Mouse (Mus musculus) adrenal gland, postnatal 14 days (tissue): ENCODE measurements at regions not wholly inside any gene's neighbourhood (a gene's known extent, or its start where the extent isn't known, plus 50 kb on each side); places are given as distances from the start of the nearest gene placed in this dataset.

ENCODE experiments used
- DNase-seq: peaks from one replicate; pipeline ENCODE4 v3.0.0; 2021; ENCODE audit warnings: mixed read lengths

- no peak for DNase-seq
Observed at GRCm38 (mm10) chr10:37079535-37079934, 59.2 kb downstream of the Marcks start.

GRCm38 (mm10) chr10:37078439-37078838 is 60.3 kb downstream of the Marcks start:
- DNase-seq, result peak; percentile 88

DNA sequence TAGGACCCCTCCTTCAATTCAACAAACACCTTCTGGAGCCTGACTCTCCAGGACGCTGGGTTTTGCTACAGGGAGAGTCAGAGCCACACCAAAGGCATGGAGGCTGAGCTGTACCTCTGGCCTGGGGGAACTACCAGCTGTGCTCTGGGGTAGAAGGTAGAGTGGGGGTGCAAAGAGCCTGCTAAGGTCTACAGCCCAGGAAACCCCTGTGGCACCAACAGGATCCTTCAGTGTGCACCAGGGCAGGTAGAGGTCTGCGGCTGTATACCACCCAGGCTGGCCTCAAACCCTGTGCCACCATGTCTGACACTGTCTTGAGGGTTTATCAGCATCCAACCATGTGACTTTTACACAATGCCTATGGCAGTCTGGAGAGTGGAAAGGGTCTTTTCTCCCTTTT is 61.0 kb downstream of the Marcks start:
- no peak for DNase-seq

DNA sequence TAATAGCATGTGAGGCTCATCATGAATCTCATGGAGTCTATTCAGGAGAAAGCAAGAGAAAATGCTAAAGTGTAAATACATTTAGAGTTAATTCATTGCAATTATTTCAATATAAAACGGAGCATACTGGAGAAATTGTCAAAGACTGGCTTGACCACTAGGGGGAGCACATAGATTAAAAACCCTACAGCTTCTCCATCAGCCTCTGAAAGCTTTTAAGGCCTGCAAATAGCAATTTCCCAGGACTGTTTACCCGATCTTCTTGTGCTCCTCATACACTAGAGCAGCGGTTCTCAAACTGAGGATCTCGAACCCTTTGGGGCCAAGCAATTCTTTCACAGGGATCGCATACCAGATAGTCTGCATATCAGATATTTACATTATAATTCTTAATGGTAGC is 65.9 kb downstream of the Marcks start:
- peak; percentile 65 for DNase-seq

GRCm38 (mm10) chr10:37072061-37072460 is 66.7 kb downstream of the Marcks start:
- no peak for DNase-seq

DNA sequence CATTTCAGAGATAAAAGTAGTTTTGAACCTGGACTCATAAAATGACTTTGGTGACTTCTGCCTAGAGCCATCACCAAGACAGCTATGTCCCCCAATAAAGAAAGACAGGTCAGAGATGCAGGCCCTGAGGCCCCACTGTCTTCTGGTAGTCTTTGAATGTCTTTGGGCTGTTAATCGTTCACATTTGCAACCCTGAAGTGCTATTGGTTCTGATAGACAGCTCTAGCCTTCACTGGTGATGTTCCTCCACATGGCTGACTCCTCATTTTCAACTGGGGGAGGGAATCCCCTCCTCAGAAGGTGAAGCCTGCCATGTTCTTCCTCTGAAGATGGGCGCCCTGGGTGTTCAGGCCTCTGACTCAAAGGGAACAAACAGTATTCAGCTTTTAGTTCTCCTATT is 67.3 kb downstream of the Marcks start:
- no peak for DNase-seq
